Mouse (Mus musculus) hindbrain, embryonic 14.5 days (tissue): Measurements from ENCODE around the gene Slc4a11. TPM values are rescaled to one million over a fixed set of nuclear protein-coding genes. Genes with fewer than 3 reads are reported as not detected.
"Not testable (repeated sequence)": the region's sequence is repeated elsewhere in the genome, so short reads cannot be mapped to it uniquely, and the experiment has no call there.

ENCODE experiments used
- ATAC-seq: fragments of 200-750 bp; cut with Nextera tagmentation; 2 replicates; pipeline ENCODE4 v1.8.0; 2017; ENCODE audit warnings: moderate number of reproducible peaks, mild to moderate bottlenecking, moderate TSS enrichment, moderate library complexity; ENCODE audit not compliant: low FRiP score
- DNase-seq: peaks from one replicate; pipeline ENCODE4 v3.0.0-alpha.2; 2015; ENCODE audit warnings: low spot score
- H3K27ac ChIP-seq: fragments of 300-500 bp; sonication (generic); 2 replicates; pipeline ENCODE4 v1.5.1; 2014; ENCODE audit warnings: mild to moderate bottlenecking, moderate library complexity
- H3K27me3 ChIP-seq: fragments of 300-500 bp; sonication (generic); 2 replicates; pipeline ENCODE4 v1.6.1; 2014; ENCODE audit warnings: mild to moderate bottlenecking, low read length, mixed read lengths; ENCODE audit not compliant: control insufficient read depth, insufficient read depth
- H3K36me3 ChIP-seq: fragments of 300-500 bp; sonication (generic); replicated peaks from 2 replicates; pipeline ENCODE4 v1.6.1; 2014; ENCODE audit not compliant: control insufficient read depth, insufficient read depth
- H3K4me1 ChIP-seq: fragments of 300-500 bp; sonication (generic); replicated peaks from 2 replicates; pipeline ENCODE4 v1.6.1; 2014; ENCODE audit warnings: antibody characterized with exemption, low read length, mixed read lengths; ENCODE audit not compliant: control insufficient read depth, insufficient read depth
- H3K4me2 ChIP-seq: fragments of 300-500 bp; sonication (generic); replicated peaks from 2 replicates; pipeline ENCODE4 v1.6.1; 2014; ENCODE audit warnings: mild to moderate bottlenecking, moderate library complexity
- H3K4me3 ChIP-seq: fragments of 300-500 bp; sonication (generic); replicated peaks from 2 replicates; pipeline ENCODE4 v1.5.1; 2014; ENCODE audit warnings: mild to moderate bottlenecking, low read length
- H3K9ac ChIP-seq: fragments of 300-500 bp; sonication (generic); 2 replicates; pipeline ENCODE4 v1.6.1; 2014
- H3K9me3 ChIP-seq: fragments of 300-500 bp; sonication (generic); 2 replicates; pipeline ENCODE4 v1.6.1; 2016; ENCODE audit warnings: low read length; ENCODE audit not compliant: control insufficient read depth
- WGBS: fragments of 180-500 bp; shearing (Covaris S2); extraction: QIAGEN DNeasy Blood & Tissue Kit; methylation state at CpG from one replicate; pipeline ENCODE4 v1.1.7; 2014; 5-methylcytosine and 5-hydroxymethylcytosine counted together
- polyA plus RNA-seq: library from polyadenylated mRNA; unstranded; fragments of >200 nt; fragmentation: Nextera tagmentation; extraction: Ambion mirVana; gene quantifications from 2 replicates; pipeline ENCODE4 v1.2.1, GENCODE M21; 2014

Gene Slc4a11
- polyA plus RNA-seq, 1 experiment from 2014 or later = 0.82 TPM

DNA sequence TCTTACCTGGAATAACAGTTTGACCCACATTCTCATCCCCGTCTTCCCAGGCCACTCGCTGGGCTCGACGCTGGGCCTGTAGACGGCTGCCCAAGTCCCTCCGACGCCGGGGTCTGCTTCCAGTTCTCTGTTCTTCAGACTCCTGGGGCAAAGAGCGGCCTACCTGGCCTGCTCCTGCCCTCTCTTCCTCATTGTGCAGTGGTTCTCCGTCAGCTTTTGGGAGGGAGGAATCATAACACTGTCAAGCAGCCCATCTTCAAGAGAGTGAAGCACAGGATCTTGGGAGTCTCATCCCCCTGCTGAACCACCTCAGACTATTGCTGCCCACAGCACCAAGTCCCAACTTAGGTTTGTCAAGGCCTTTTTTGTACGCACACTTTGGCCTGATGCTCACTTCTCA, 34.0 kb downstream of the Slc4a11 start:
- peaks cover 45% of the 10 kb centered on the region for H3K36me3 ChIP-seq
- peak overlapping the region; percentile 43 for H3K4me3 ChIP-seq
- peak overlapping the region; percentile 62 for H3K4me2 ChIP-seq
- ATAC-seq (no peak), DNase-seq (no peak)
- peak overlapping the region; percentile 68 for H3K9ac ChIP-seq
- H3K4me1 ChIP-seq = peaks cover 17% of the 10 kb centered on the region
- peak overlapping the region; percentile 95 for H3K27ac ChIP-seq
- no peaks in the 10 kb centered on the region for H3K27me3 ChIP-seq
- no peaks in the 10 kb centered on the region for H3K9me3 ChIP-seq
- 87% methylated on average over 11 of the region's 11 CpGs for WGBS

DNA sequence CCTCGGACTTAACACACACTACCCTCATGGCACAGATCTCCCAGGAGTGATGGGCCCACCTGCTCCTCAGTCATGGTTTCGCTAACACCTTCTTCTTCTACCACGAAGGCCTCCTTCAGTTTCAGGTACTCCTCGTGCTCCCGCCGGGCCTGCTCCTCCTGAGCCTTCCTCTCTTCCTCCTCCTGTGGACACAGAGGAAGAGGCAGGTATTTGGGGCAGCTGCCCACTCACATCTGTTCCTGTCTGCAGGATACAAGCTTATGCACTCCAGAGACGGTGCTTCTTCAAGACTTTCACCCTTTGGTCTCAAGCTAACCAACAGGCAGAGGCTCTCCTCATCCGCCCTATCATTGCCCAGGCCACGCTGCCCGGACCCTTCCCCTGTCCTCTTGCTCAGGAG, 38.8 kb downstream of the Slc4a11 start:
- no peaks in the 10 kb centered on the region for H3K27me3 ChIP-seq
- H3K27ac ChIP-seq = no peak overlapping the region
- H3K36me3 ChIP-seq = peaks cover 94% of the 10 kb centered on the region
- DNase-seq (no peak), ATAC-seq (no peak)
- WGBS = 96% methylated on average over 10 of the region's 10 CpGs
- H3K4me2 ChIP-seq = no peak overlapping the region
- peaks cover 9% of the 10 kb centered on the region for H3K4me1 ChIP-seq
- H3K9ac ChIP-seq = no peak overlapping the region
- H3K4me3 ChIP-seq = no peak overlapping the region
- H3K9me3 ChIP-seq = no peaks in the 10 kb centered on the region

DNA sequence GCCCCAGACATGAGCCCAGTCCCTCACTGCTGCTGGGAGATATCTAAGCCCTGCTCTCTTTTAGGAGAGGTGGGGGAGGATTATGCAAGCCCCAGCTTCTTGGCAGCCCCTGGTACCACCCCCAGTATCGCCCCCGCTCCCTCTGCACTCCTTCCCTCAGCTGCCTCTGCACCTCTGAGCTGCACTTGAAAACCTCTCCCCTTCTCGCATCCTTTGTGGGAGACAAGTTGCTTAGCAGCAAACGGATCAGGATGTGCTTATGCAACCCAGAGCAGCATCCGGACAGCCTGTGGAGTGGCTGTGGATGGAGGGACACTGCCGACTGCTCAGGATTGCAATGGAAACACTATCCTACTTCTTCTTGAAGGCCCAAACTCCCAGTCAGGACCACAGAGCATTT, 39.8 kb downstream of the Slc4a11 start:
- H3K9me3 ChIP-seq = no peaks in the 10 kb centered on the region
- H3K36me3 ChIP-seq = peaks cover 97% of the 10 kb centered on the region
- ATAC-seq (no peak), DNase-seq (no peak)
- no peak overlapping the region for H3K9ac ChIP-seq
- H3K4me1 ChIP-seq = no peaks in the 10 kb centered on the region
- H3K27me3 ChIP-seq = no peaks in the 10 kb centered on the region
- H3K4me2 ChIP-seq = no peak overlapping the region
- no peak overlapping the region for H3K4me3 ChIP-seq
- H3K27ac ChIP-seq = no peak overlapping the region
- WGBS = 89% methylated on average over 6 of the region's 6 CpGs

DNA sequence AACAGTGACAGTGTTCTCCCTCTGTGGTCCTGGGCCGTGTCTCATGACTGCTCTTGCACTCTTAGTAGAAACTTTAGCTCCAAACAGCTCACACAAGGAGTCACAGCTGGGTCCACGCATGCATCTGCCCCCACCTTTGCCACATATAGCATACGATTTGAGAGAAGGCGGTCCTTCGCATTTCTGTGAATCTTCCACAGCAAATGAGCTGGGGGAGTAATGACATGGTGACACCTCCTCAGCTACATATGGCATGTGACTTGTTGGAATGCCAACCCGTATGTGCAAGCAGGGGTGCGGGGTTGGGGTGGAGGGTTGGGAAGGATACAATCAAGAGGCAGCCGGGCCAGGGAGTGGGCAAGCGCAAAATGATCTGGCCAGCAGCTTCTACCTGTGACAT, 40.8 kb downstream of the Slc4a11 start:
- WGBS = 97% methylated on average over 9 of the region's 9 CpGs
- H3K4me2 ChIP-seq = no peak overlapping the region
- no peak overlapping the region for H3K4me3 ChIP-seq
- peaks cover 94% of the 10 kb centered on the region for H3K36me3 ChIP-seq
- ATAC-seq = no peak
- no peak overlapping the region for H3K9ac ChIP-seq
- DNase-seq = no peak
- no peaks in the 10 kb centered on the region for H3K4me1 ChIP-seq
- H3K27me3 ChIP-seq = no peaks in the 10 kb centered on the region
- no peaks in the 10 kb centered on the region for H3K9me3 ChIP-seq
- no peak overlapping the region for H3K27ac ChIP-seq

DNA sequence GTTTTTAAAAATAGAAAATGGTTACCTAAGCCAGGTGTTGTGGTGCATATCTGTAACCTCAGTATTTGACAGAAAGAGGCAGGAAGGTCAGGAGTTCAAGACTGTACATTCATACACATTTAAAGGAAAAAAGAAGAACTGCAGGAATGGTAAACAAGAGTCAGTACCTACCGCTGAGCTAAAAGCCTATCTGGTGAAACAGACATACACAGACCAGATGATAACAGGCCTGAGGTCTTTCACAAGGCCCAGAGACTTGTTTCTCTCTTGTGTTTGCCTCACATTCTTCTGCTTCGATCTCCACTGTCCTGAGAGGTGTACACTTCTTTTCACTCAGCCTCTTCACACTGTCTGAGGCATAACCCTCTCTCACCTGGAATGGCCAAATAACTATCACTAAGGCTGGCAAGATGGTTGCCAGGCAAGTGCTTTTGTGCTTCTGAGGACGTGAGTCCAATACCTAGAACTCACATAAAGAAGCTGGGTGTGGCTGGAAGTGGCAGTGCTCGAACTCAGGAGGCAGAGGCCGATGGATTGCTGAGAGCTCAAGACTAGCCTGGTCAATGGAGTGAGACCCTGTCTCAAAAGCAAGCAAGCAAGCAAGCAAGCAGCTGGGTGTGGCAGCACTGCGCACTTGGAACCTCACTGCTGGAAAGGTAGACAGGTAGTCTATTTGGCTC, 41.5 kb downstream of the Slc4a11 start:
- H3K9ac ChIP-seq = no peak overlapping the region
- ATAC-seq (no peak), DNase-seq (no peak)
- H3K4me1 ChIP-seq = no peaks in the 10 kb centered on the region
- no peaks in the 10 kb centered on the region for H3K27me3 ChIP-seq
- no peak overlapping the region for H3K4me2 ChIP-seq
- peaks cover 88% of the 10 kb centered on the region for H3K36me3 ChIP-seq
- 93% methylated on average over 6 of the region's 6 CpGs for WGBS
- no peaks in the 10 kb centered on the region for H3K9me3 ChIP-seq
- no peak overlapping the region for H3K27ac ChIP-seq
- no peak overlapping the region for H3K4me3 ChIP-seq

DNA sequence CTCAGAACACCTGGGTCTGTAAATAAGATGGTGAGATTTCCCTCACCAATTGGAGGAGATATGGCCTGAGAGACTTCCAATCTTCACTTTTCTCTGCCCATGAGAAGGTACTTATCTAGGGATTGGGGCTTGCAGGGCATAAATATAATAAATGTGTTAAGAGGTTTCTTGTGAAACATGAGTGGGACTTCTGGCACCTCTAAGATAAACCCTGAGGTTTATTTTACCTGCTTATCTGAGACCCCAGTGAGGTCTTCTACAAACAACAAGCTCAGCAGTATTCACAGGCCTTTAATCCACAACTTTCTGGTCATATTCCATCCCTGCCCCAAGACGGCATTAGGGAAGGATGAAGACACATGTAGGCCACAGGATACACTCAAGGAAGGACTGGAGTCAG, 43.6 kb downstream of the Slc4a11 start:
- DNase-seq = no peak
- Histone ChIP-seq H3K4me1 (no peaks in the 10 kb centered on the region), H3K4me3 (no peak overlapping the region), H3K27ac (no peak overlapping the region), H3K36me3 (peaks cover 79% of the 10 kb centered on the region), H3K4me2 (no peak overlapping the region), H3K9me3 (no peaks in the 10 kb centered on the region), H3K27me3 (no peaks in the 10 kb centered on the region), H3K9ac (no peak overlapping the region)
- 93% methylated on average over 1 of the region's 1 CpGs for WGBS
- ATAC-seq = no peak

DNA sequence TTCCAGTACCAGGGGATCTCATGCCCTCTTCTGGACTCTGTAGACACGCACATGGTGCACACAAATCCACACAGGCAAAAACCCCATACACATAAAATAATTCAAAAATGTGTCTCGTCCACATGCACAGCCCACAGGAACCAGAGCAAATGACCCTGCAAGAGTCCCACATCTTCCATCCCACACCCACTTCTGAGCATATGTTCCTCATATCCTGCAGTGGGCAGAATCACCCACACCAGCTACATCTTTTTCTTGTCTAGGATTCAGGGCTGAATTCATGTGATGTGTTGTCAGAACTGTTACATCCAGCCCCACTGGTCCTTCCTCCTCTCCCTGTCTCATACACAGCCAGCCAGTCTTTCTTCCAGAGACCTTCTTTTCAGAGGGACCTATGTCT, 44.0 kb downstream of the Slc4a11 start:
- no peak overlapping the region for H3K4me2 ChIP-seq
- peaks cover 75% of the 10 kb centered on the region for H3K36me3 ChIP-seq
- no peaks in the 10 kb centered on the region for H3K27me3 ChIP-seq
- DNase-seq (no peak), ATAC-seq (no peak)
- no peak overlapping the region for H3K9ac ChIP-seq
- no peak overlapping the region for H3K27ac ChIP-seq
- H3K4me3 ChIP-seq = no peak overlapping the region
- 96% methylated on average over 2 of the region's 2 CpGs for WGBS
- H3K9me3 ChIP-seq = no peaks in the 10 kb centered on the region
- no peaks in the 10 kb centered on the region for H3K4me1 ChIP-seq

DNA sequence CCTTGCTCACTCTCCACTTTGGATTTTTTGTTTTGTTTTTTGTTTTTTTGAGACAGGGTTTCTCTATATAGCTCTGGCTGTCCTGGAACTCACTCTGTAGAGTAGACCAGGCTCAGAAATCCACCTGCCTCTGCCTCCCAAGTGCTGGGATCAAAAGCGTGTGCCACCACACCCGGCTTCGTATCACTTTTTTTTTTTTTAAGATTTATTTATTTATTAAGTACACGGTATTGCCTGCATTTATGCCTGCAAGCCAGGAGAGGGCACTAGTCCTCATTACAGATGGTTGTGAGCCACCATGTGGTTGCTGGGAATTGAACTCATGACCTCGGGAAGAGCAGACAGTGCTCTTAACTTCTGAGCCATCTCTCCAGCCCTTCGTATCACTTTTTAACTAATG, 48.3 kb downstream of the Slc4a11 start:
- H3K9me3 ChIP-seq, H3K4me2 ChIP-seq, H3K27me3 ChIP-seq, H3K27ac ChIP-seq, ATAC-seq, H3K4me1 ChIP-seq, H3K4me3 ChIP-seq, H3K9ac ChIP-seq, DNase-seq: not testable (repeated sequence)
- WGBS = 84% methylated on average over 6 of the region's 6 CpGs
- peaks cover 39% of the 10 kb centered on the region for H3K36me3 ChIP-seq

DNA sequence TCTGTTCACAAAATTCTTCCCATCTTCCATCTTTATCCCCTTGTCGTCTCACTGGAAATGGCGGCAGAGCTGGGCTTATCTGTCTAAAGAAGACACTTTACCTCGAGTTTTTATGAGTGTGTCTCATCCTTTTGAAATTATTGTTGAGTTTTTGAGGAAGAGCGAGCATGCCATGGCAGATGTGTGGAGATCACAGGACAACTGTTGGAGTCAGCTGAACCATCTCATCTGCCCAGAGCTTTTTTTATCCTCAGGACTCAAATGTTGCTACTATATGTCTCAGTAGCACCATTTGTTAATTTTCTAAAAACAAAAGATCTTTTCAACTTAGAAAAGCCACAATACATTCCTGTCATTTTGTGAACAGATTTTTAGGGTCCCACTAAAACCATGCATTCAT, 52.1 kb downstream of the Slc4a11 start:
- H3K4me3 ChIP-seq = no peak overlapping the region
- 84% methylated on average over 4 of the region's 4 CpGs for WGBS
- H3K4me1 ChIP-seq = peaks cover 14% of the 10 kb centered on the region
- H3K9ac ChIP-seq = no peak overlapping the region
- no peak for DNase-seq
- no peak overlapping the region for H3K4me2 ChIP-seq
- no peak for ATAC-seq
- no peaks in the 10 kb centered on the region for H3K9me3 ChIP-seq
- H3K27ac ChIP-seq = no peak overlapping the region
- peaks cover 7% of the 10 kb centered on the region; the same call in 1 of the 2 replicates for H3K27me3 ChIP-seq
- peaks cover 13% of the 10 kb centered on the region; the same call in 1 of the 2 replicates for H3K36me3 ChIP-seq
